Mouse (Mus musculus) neural tube, embryonic 11.5 days (tissue): ENCODE measurements around the gene Cenpu. TPM values are rescaled to one million over a fixed set of nuclear protein-coding genes. Genes with fewer than 3 reads are reported as not detected.
"Not testable (repeated sequence)": the region's sequence is repeated elsewhere in the genome, so short reads cannot be mapped to it uniquely, and the experiment has no call there.

Experiments
- ATAC-seq: fragments of 200-750 bp; cut with Nextera tagmentation; 2 replicates; pipeline ENCODE4 v1.8.0; 2017; ENCODE audit warnings: moderate number of reproducible peaks, mild to moderate bottlenecking, moderate TSS enrichment, moderate library complexity; ENCODE audit not compliant: insufficient read depth, low FRiP score, low TSS enrichment
- DNase-seq: peaks from one replicate; pipeline ENCODE4 v3.0.0-alpha.2; 2015; ENCODE audit warnings: low spot score
- H3K27ac ChIP-seq: fragments of 300-500 bp; sonication (generic); 2 replicates; pipeline ENCODE4 v1.5.1; 2014; ENCODE audit warnings: low read depth, mild to moderate bottlenecking, low read length
- H3K27me3 ChIP-seq: fragments of 300-500 bp; sonication (generic); 2 replicates; pipeline ENCODE4 v1.6.1; 2014; ENCODE audit warnings: mild to moderate bottlenecking, low read length, mixed read lengths; ENCODE audit not compliant: control insufficient read depth, insufficient read depth
- H3K36me3 ChIP-seq: fragments of 300-500 bp; sonication (generic); 2 replicates; pipeline ENCODE4 v1.6.1; 2014; ENCODE audit warnings: mild to moderate bottlenecking, low read length, moderate library complexity, mixed read lengths; ENCODE audit not compliant: control insufficient read depth, insufficient read depth
- H3K4me1 ChIP-seq: fragments of 300-500 bp; sonication (generic); 2 replicates; pipeline ENCODE4 v1.6.1; 2014; ENCODE audit warnings: low read length, mixed read lengths; ENCODE audit not compliant: control insufficient read depth, insufficient read depth
- H3K4me2 ChIP-seq: fragments of 300-500 bp; sonication (generic); 2 replicates; pipeline ENCODE4 v1.6.1; 2014; ENCODE audit warnings: low read depth, mild to moderate bottlenecking, moderate library complexity
- H3K4me3 ChIP-seq: fragments of 300-500 bp; sonication (generic); 2 replicates; pipeline ENCODE4 v1.5.1; 2014; ENCODE audit warnings: low read depth, low read length
- H3K9ac ChIP-seq: fragments of 300-500 bp; sonication (generic); 2 replicates; pipeline ENCODE4 v1.6.1; 2014; ENCODE audit warnings: mild to moderate bottlenecking, low read length
- H3K9me3 ChIP-seq: fragments of 300-500 bp; sonication (generic); 2 replicates; pipeline ENCODE4 v1.6.1; 2016; ENCODE audit warnings: low read length; ENCODE audit not compliant: control insufficient read depth
- WGBS: fragments of 180-500 bp; shearing (Covaris S2); extraction: QIAGEN DNeasy Blood & Tissue Kit; methylation state at CpG from one replicate; pipeline ENCODE4 v1.1.7; 2014; 5-methylcytosine and 5-hydroxymethylcytosine counted together
- polyA plus RNA-seq: library from polyadenylated mRNA; unstranded; fragments of >200 nt; fragmentation: Nextera tagmentation; extraction: Ambion mirVana; gene quantifications from 2 replicates; pipeline ENCODE4 v1.2.1, GENCODE M21; 2014

Gene Cenpu
- polyA plus RNA-seq, 1 experiment from 2014 or later: 30.0 TPM

- H3K9ac ChIP-seq: no peak overlapping the region
- WGBS: 71% methylated on average over 7 of the region's 7 CpGs
- H3K4me2 ChIP-seq: no peak overlapping the region
- no peaks in the 10 kb centered on the region for H3K4me1 ChIP-seq
- ATAC-seq: no peak
- no peaks in the 10 kb centered on the region for H3K9me3 ChIP-seq
- H3K27me3 ChIP-seq: no peaks in the 10 kb centered on the region
- H3K4me3 ChIP-seq: no peak overlapping the region
- no peak for DNase-seq
- no peak overlapping the region for H3K27ac ChIP-seq
- H3K36me3 ChIP-seq: no peaks in the 10 kb centered on the region; the same call in 1 of the 2 replicates
These were observed 15.2 kb downstream of the Cenpu start for GRCm38 (mm10) chr8:46566914-46567529.

- no peaks in the 10 kb centered on the region for H3K27me3 ChIP-seq
- no peaks in the 10 kb centered on the region; the same call in 1 of the 2 replicates for H3K36me3 ChIP-seq
- no peak overlapping the region for H3K27ac ChIP-seq
- no peak for DNase-seq
- H3K4me1 ChIP-seq: no peaks in the 10 kb centered on the region
- H3K4me3 ChIP-seq: no peak overlapping the region
- H3K4me2 ChIP-seq: no peak overlapping the region
- H3K9ac ChIP-seq: no peak overlapping the region
- WGBS: 88% methylated on average over 8 of the region's 8 CpGs
- ATAC-seq: no peak
- H3K9me3 ChIP-seq: no peaks in the 10 kb centered on the region
These were observed 16.1 kb downstream of the Cenpu start for GRCm38 (mm10) chr8:46567946-46568345.

GRCm38 (mm10) chr8:46568942-46569341 is 17.1 kb downstream of the Cenpu start:
- WGBS: 81% methylated on average over 2 of the region's 2 CpGs

GRCm38 (mm10) chr8:46569659-46570441 is 18.0 kb downstream of the Cenpu start:
- ATAC-seq: no peak

More at GRCm38 (mm10) chr8:46568942-46569341, 17.1 kb downstream of the Cenpu start:
- Histone ChIP-seq H3K27me3 (no peaks in the 10 kb centered on the region), H3K4me2 (no peak overlapping the region), H3K9ac (no peak overlapping the region), H3K27ac (no peak overlapping the region), H3K4me3 (no peak overlapping the region), H3K36me3 (no peaks in the 10 kb centered on the region; the same call in 1 of the 2 replicates), H3K9me3 (no peaks in the 10 kb centered on the region), H3K4me1 (no peaks in the 10 kb centered on the region)
- no peak for ATAC-seq
- no peak for DNase-seq

GRCm38 (mm10) chr8:46570673-46571072 is 18.8 kb downstream of the Cenpu start:
- H3K4me3 ChIP-seq: no peak overlapping the region
- DNase-seq (no peak), ATAC-seq (no peak)
- H3K27me3 ChIP-seq: no peaks in the 10 kb centered on the region
- no peaks in the 10 kb centered on the region; the same call in 1 of the 2 replicates for H3K36me3 ChIP-seq
- H3K9me3 ChIP-seq: no peaks in the 10 kb centered on the region
- no peaks in the 10 kb centered on the region for H3K4me1 ChIP-seq
- 91% methylated on average over 9 of the region's 14 CpGs for WGBS
- no peak overlapping the region for H3K9ac ChIP-seq
- H3K4me2 ChIP-seq: no peak overlapping the region
- no peak overlapping the region for H3K27ac ChIP-seq

More at GRCm38 (mm10) chr8:46569659-46570441, 18.0 kb downstream of the Cenpu start:
- Histone ChIP-seq H3K4me1 (no peaks in the 10 kb centered on the region), H3K4me2 (no peak overlapping the region), H3K27me3 (no peaks in the 10 kb centered on the region), H3K9me3 (no peaks in the 10 kb centered on the region), H3K27ac (no peak overlapping the region), H3K9ac (no peak overlapping the region), H3K36me3 (no peaks in the 10 kb centered on the region; the same call in 1 of the 2 replicates), H3K4me3 (no peak overlapping the region)
- no peak for DNase-seq
- 93% methylated on average over 19 of the region's 19 CpGs for WGBS

GRCm38 (mm10) chr8:46573446-46573845 is 21.6 kb downstream of the Cenpu start:
- ATAC-seq (no peak), DNase-seq (no peak)
- H3K4me2 ChIP-seq: no peak overlapping the region
- no peak overlapping the region for H3K9ac ChIP-seq
- no peak overlapping the region for H3K27ac ChIP-seq
- WGBS: 83% methylated on average over 2 of the region's 2 CpGs
- H3K36me3 ChIP-seq: peaks cover 4% of the 10 kb centered on the region; the same call in 1 of the 2 replicates
- H3K9me3 ChIP-seq: no peaks in the 10 kb centered on the region
- no peaks in the 10 kb centered on the region for H3K27me3 ChIP-seq
- no peaks in the 10 kb centered on the region for H3K4me1 ChIP-seq
- H3K4me3 ChIP-seq: no peak overlapping the region

- WGBS: 89% methylated on average over 2 of the region's 2 CpGs
- no peak overlapping the region for H3K27ac ChIP-seq
- no peak overlapping the region for H3K4me3 ChIP-seq
- DNase-seq (no peak), ATAC-seq (no peak)
- H3K4me2 ChIP-seq: no peak overlapping the region
- no peak overlapping the region for H3K9ac ChIP-seq
- H3K9me3 ChIP-seq: no peaks in the 10 kb centered on the region
- H3K27me3 ChIP-seq: no peaks in the 10 kb centered on the region
- H3K36me3 ChIP-seq: peaks cover 5% of the 10 kb centered on the region; the same call in 1 of the 2 replicates
- H3K4me1 ChIP-seq: no peaks in the 10 kb centered on the region
These were observed 22.1 kb downstream of the Cenpu start for GRCm38 (mm10) chr8:46573964-46574363.

GRCm38 (mm10) chr8:46578794-46579193 is 27.0 kb downstream of the Cenpu start:
- no peak overlapping the region for H3K4me3 ChIP-seq
- H3K4me2 ChIP-seq: no peak overlapping the region
- ATAC-seq: no peak
- no peak for DNase-seq
- H3K4me1 ChIP-seq: no peaks in the 10 kb centered on the region
- peaks cover 9% of the 10 kb centered on the region for H3K36me3 ChIP-seq
- H3K9me3 ChIP-seq: no peaks in the 10 kb centered on the region
- no peak overlapping the region for H3K9ac ChIP-seq
- no peaks in the 10 kb centered on the region for H3K27me3 ChIP-seq
- WGBS: 95% methylated on average over 9 of the region's 9 CpGs
- no peak overlapping the region for H3K27ac ChIP-seq

- H3K9me3 ChIP-seq: not testable (repeated sequence)
- WGBS: 28% methylated on average over 4 of the region's 4 CpGs
These were observed 32.5 kb downstream of the Cenpu start for GRCm38 (mm10) chr8:46584328-46584727.

More at GRCm38 (mm10) chr8:46584328-46584727, 32.5 kb downstream of the Cenpu start:
- H3K4me2 ChIP-seq, H3K9ac ChIP-seq, H3K4me3 ChIP-seq, H3K4me1 ChIP-seq, H3K27ac ChIP-seq, H3K36me3 ChIP-seq, ATAC-seq, DNase-seq, H3K27me3 ChIP-seq: not testable (repeated sequence)
